10 mouse cellular contexts compared by ENCODE assay signal in genomic region chr8:23319556-23319955, GRCm38 (mm10).
DNase-seq lines count a peak whose midpoint lies in the region; ATAC-seq lines count a peak whose summit lies in the region.
"Had no signal": no experiment of that assay in that cellular context is flagged by ENCODE, and none has a peak within 500 bp of the region (broad histone marks: within the 10 kb centered on the region; RNA-seq: fewer than 3 reads in every experiment).

No protein-coding gene starts in this region.

- H3K9me3 ChIP-seq in kidney, embryonic 14.5 days (ENCODE audit: control insufficient read depth, low read length): no peaks in the 10 kb centered on the region
- no peaks in the 10 kb centered on the region for H3K9me3 ChIP-seq in kidney, embryonic 15.5 days (replicated peaks)
- H3K9me3 ChIP-seq: heart, embryonic 15.5 days had no signal

- peak; percentile 13 to 49 for DNase-seq in cerebellum, postnatal 25 days
- no peak for DNase-seq in cerebellum, adult 8-10 months
- DNase-seq in ES-CJ7 (ENCODE audit: low read depth, low spot score): peak; percentile 42
- DNase-seq in kidney, postnatal 14 days: peak; percentile 64
- DNase-seq: B cell, adult 2 months had no signal

- 0 out of 2 replicates have a peak, but pooled peaks have one; percentile 35 for ATAC-seq in kidney, embryonic 14.5 days (ENCODE audit: low FRiP score, low TSS enrichment)
- ATAC-seq in kidney, embryonic 15.5 days (replicated peaks; ENCODE audit: low FRiP score): no peak
- no peak for ATAC-seq in granulocyte monocyte progenitor cell, adult 5-6 weeks (replicated peaks; ENCODE audit: poor library complexity, severe bottlenecking)
- ATAC-seq in cerebellum, adult (ENCODE audit: insufficient number of reproducible peaks, low FRiP score, low TSS enrichment): no peak

- no peak overlapping the region for H3K4me3 ChIP-seq in kidney, embryonic 14.5 days (ENCODE audit: low read length)
- H3K4me3 ChIP-seq in kidney, embryonic 15.5 days (replicated peaks): no peak overlapping the region
- H3K4me3 ChIP-seq: heart, embryonic 15.5 days had no signal

- H3K36me3 ChIP-seq in kidney, embryonic 14.5 days (ENCODE audit: control insufficient read depth, insufficient read depth, low read length): no peaks in the 10 kb centered on the region
- H3K36me3 ChIP-seq in kidney, embryonic 15.5 days: no peaks in the 10 kb centered on the region
- H3K36me3 ChIP-seq: heart, embryonic 15.5 days had no signal

- no peak overlapping the region for H3K9ac ChIP-seq in kidney, embryonic 14.5 days (ENCODE audit: low read depth, low read length)
- H3K9ac ChIP-seq in kidney, embryonic 15.5 days: no peak overlapping the region
- H3K9ac ChIP-seq: heart, embryonic 15.5 days had no signal

- no peak overlapping the region for H3K4me2 ChIP-seq in kidney, embryonic 14.5 days (replicated peaks; ENCODE audit: low read depth, low read length)
- no peak overlapping the region for H3K4me2 ChIP-seq in kidney, embryonic 15.5 days
- H3K4me2 ChIP-seq: heart, embryonic 15.5 days had no signal

- WGBS in kidney, embryonic 14.5 days: 46% methylated on average over 9 of the region's 9 CpGs
- WGBS in kidney, embryonic 15.5 days: 45% methylated on average over 9 of the region's 9 CpGs

- H3K27me3 ChIP-seq in kidney, embryonic 14.5 days (ENCODE audit: control insufficient read depth, insufficient read depth, low read length): no peaks in the 10 kb centered on the region
- H3K27me3 ChIP-seq in kidney, embryonic 15.5 days: no peaks in the 10 kb centered on the region
- H3K27me3 ChIP-seq: heart, embryonic 15.5 days had no signal

- peaks cover 10% of the 10 kb centered on the region; the same call in 1 of the 2 replicates for H3K4me1 ChIP-seq in kidney, embryonic 14.5 days (ENCODE audit: control insufficient read depth, insufficient read depth, low read length)
- H3K4me1 ChIP-seq in kidney, embryonic 15.5 days: peaks cover 10% of the 10 kb centered on the region

- no peak overlapping the region for H3K27ac ChIP-seq in kidney, embryonic 14.5 days (ENCODE audit: low read depth, low read length)
- no peak overlapping the region for H3K27ac ChIP-seq in kidney, embryonic 15.5 days
- H3K27ac ChIP-seq: heart, embryonic 15.5 days had no signal
